Mouse (Mus musculus) B cell, adult 2 months (primary cell): Measurements from ENCODE around the gene Wdr24.
"Not testable (repeated sequence)": the region's sequence is repeated elsewhere in the genome, so short reads cannot be mapped to it uniquely, and the experiment has no call there.

ENCODE experiments used
- DNase-seq, 2 experiments: peaks; one replicate each; pipeline ENCODE4 v3.0.0; 2022

Wdr24 gene

DNA sequence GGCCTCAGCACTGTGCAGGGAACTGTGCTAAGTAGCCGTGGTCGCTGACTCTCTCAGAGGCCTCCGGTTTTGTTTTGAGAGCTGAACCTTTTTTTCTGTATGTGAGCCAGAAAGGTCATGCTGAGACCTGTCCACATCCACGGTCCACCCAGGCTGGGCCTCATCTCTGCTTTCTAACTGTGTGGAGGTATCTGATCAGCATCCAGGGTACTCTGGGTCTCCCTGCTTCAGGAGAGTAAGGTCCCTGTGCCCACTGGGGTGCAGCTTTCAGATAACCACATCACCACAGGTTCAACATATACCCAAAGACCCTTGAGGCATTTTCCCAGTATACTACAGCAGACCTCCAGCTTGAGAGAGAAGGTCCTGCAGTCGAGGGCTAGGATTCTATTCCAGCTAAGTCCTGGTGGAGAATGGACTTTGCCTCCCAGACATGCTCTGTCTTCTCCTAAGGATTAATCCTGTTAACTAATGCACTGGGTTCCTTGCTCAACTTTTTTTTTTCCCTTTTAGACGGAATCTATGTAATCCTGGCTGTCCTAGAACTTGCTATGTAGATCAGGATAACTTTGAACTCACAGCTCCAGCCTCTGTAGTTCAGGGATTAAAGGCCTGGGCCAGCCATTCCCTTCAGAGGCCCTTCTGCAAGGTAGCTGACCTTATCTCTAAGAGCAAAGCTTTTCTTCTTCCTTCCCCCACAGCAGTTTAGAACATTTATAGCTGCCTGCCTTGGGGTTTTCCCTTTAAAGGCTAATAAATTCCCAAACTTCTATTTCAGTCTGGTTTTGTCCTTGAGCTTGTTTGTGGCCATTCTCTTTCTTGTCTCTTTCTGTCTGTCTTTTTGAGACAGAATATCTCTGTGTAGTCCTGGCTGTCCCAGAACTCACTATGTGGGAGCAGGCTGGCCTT is 38.5 kb downstream of the Wdr24 start:
- no peak for DNase-seq

DNA sequence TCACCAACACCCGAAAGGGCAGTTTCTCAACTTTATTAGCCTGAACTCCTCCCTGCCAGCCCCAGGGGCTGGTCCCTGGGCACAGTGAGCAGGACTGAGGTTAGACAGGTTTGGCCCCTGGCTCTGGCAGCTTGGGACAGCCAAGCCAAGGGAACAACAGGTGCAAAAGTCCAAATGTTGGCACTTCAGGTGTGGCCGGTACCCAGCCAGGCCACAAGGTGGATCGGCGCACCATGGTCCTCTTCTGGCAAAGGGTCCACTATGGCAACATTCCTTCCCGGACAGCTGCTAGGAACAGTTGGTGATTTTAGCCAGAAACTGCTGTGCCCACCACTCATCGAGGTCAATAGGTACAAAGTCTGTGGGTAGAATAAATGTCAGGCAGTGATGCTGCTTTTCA is 40.3 kb downstream of the Wdr24 start:
- DNase-seq: no peak

GRCm38 (mm10) chr17:25864311-25864710 is 40.9 kb downstream of the Wdr24 start:
- DNase-seq: no peak

DNA sequence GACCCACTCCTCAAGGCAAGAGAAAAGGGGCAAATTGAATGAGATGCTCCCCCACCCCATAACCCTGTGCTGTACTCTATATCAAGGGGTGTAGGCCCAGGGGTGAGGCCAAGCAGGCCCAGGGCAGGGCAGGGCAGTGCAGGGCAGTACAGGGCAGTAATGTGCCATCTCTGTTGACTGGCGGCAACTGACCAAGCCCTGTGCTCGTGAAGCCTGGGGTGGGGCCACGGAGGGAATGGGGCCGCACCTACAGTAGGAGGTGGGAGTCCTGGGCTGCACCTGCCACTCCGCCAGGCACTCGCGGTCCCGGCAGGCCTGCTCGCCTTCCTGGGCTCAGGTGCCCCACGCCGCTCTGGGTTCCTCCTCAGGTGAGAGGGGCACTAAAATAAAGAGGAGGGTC is 41.9 kb downstream of the Wdr24 start:
- DNase-seq: no peak

DNA sequence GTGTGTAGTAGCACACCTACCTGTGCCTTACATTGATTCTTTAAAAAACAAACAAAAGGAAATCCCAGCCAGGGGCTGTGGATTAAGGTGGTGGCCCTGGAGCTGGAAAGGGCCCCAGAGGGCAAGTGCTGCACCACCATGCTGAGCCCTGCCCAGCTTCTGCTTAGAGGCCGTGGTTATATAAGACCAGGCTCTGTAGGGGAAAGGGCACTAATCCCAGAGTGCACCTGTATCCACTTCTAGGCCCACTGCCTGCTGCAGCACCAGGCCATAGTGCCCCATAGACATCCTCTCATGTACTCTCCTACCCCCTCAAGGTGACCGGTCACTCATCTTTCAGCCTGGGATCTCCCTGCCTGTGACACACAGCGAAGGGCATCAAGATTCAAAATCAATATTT is 42.7 kb downstream of the Wdr24 start:
- no peak for DNase-seq

DNA sequence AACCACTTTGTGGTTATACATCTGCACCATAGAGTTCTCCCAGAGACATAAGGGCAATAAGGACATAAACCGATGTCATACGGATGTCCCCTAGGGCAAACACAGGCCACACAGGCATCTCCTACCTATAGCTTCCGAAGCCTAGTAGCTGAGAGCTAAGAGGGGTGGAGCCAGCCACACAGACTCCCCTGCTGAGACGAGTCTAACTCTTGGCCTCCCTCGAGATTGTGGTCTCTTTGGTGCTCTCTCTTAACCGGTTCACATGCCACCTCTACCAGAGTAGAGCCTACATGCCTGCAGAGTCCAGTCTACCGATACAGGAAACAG is 44.0 kb downstream of the Wdr24 start:
- no peak for DNase-seq

- no peak for DNase-seq
These were observed 44.6 kb downstream of the Wdr24 start for GRCm38 (mm10) chr17:25867836-25868600.

DNA sequence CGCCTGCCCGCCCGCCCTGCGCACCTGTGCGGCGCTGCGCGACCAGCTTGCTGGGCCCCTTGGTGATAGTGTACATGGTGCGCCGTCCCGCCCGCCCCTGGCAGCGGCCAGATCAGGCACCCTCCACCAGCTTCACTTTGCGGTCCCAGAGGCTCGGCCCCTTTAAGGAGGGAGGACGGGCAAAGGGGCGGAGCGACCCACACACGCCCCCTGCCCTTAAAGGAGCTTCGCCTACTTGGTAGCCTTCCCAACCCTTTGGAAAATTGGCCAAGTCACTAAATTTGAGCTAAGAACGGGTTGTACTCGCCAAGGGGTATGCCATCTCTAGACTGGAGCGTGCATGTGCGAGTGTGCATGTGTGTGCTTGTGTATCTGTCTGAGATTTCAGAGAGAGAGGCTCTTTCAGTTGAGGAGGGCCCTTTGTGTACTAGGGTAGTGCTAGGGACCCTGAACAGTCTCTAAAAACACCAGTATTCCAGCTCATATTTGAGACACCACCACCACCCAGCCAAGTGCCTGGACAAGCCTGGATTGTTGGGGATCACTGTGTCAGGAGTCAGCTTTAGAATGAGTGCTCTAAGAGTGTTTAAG is 45.3 kb downstream of the Wdr24 start, which contains the start of gene Mcrip2:
Gene Mcrip2, minus strand, starts transcription at position 164 of the 591 bp plus-strand sequence.
- peak; percentile 52 to 55 for DNase-seq

DNA sequence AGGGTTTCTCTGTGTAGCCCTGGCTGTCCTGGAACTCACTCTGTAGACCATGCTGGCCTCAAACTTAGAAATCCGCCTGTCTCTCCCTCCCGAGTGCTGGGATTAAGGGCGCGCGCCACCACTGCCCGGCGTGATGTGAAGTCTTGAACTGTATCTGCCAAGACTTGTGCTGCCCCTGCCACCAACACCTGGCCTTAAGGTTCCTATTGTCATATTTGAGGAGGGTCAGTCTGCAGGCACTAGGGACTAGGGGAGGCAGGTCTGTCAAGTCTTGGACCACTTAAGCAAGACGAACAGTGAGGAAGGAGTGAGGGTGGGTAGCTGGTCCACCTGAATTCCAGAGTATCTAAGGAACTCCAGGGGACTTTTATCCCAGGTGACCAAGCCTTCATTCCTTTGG is 46.1 kb downstream of the Wdr24 start:
- no peak for DNase-seq

DNA sequence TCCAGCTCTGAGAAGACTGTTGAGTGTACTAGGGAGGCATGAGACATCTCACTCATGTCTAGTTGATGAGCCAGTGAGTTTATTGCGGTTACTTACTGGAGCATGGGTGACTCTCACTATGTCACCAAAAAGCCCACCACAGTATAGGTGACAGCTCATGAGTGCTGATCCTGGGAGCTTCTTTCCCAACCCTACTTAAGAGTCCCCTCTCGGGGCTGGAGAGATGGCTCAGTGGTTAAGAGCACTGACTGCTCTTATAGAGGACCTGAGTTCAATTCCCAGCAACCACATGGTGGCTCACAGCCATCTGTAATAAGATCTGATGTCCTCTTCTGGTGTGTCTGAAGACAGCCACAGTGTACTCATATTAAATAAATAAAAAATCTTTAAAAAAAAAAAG is 46.5 kb downstream of the Wdr24 start:
- DNase-seq: no peak

- not testable (repeated sequence) for DNase-seq
These were observed 48.1 kb downstream of the Wdr24 start for GRCm38 (mm10) chr17:25871566-25871965.

GRCm38 (mm10) chr17:25872676-25873075 is 49.2 kb downstream of the Wdr24 start:
- no peak for DNase-seq

- no peak for DNase-seq
These were observed 50.1 kb downstream of the Wdr24 start for GRCm38 (mm10) chr17:25873405-25874147.

GRCm38 (mm10) chr17:25874148-25874720 is 50.8 kb downstream of the Wdr24 start:
- no peak for DNase-seq

DNA sequence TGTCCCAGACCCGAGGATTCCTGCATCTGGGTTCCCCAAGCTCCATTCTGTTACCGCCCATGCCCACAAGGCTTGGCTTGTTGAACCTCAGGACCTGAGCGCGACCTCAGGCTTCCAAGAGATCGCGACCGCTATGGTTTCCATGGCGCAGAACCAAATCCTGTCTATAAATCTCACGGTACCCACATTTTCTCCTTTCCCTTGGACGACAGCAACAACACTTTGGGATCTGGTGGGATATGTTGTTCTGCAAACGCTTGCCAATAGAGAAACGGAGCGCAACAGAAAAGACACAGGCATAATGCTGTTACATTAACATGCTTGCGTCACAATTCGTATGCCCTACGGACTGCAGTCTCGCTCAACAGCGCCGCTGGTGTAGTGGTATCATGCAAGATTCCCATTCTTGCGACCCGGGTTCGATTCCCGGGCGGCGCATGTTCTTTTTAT is 51.3 kb downstream of the Wdr24 start, which contains the start of gene Mettl26:
Gene Mettl26, plus strand, starts transcription at position 354 of the 450 bp plus-strand sequence.
- peak; percentile 96 for DNase-seq

- DNase-seq: peak; percentile 86 to 87
These were observed 52.0 kb downstream of the Wdr24 start for GRCm38 (mm10) chr17:25875171-25876136.

- no peak for DNase-seq
These were observed 53.0 kb downstream of the Wdr24 start for GRCm38 (mm10) chr17:25876347-25876915.

- DNase-seq: no peak
These were observed 53.6 kb downstream of the Wdr24 start for GRCm38 (mm10) chr17:25877025-25877424.

- DNase-seq: no peak
These were observed 54.5 kb downstream of the Wdr24 start for GRCm38 (mm10) chr17:25877741-25878610.
